Mouse (Mus musculus) limb, embryonic 11.5 days (tissue): Measurements from ENCODE around the gene Kpna7. TPM values are rescaled to one million over a fixed set of nuclear protein-coding genes. Genes with fewer than 3 reads are reported as not detected.
A peak's percentile ranks its signal among the peaks of the same experiment; 100 is the strongest.

Experiments
- ATAC-seq: fragments of 200-750 bp; cut with Nextera tagmentation; 2 replicates; pipeline ENCODE4 v1.8.0; 2017; ENCODE audit warnings: low read depth; ENCODE audit not compliant: insufficient number of reproducible peaks, low FRiP score, low TSS enrichment
- DNase-seq: peaks from one replicate; pipeline ENCODE4 v3.0.0-alpha.2; 2015; ENCODE audit warnings: low spot score
- H3K27ac ChIP-seq: fragments of 300-500 bp; sonication (generic); replicated peaks from 2 replicates; pipeline ENCODE4 v1.5.1; 2014; ENCODE audit warnings: low read depth, mild to moderate bottlenecking, low read length
- H3K27me3 ChIP-seq: fragments of 300-500 bp; sonication (generic); 2 replicates; pipeline ENCODE4 v1.6.1; 2014; ENCODE audit warnings: mild to moderate bottlenecking, low read length, mixed read lengths; ENCODE audit not compliant: control insufficient read depth, insufficient read depth
- H3K36me3 ChIP-seq: fragments of 300-500 bp; sonication (generic); 2 replicates; pipeline ENCODE4 v1.6.1; 2014; ENCODE audit warnings: mild to moderate bottlenecking, low read length, moderate library complexity, mixed read lengths; ENCODE audit not compliant: control insufficient read depth, insufficient read depth
- H3K4me1 ChIP-seq: fragments of 300-500 bp; sonication (generic); 2 replicates; pipeline ENCODE4 v1.6.1; 2014; ENCODE audit warnings: low read length, mixed read lengths; ENCODE audit not compliant: control insufficient read depth, insufficient read depth
- H3K4me2 ChIP-seq: fragments of 300-500 bp; sonication (generic); 2 replicates; pipeline ENCODE4 v1.6.1; 2014; ENCODE audit warnings: low read depth, mild to moderate bottlenecking, moderate library complexity; ENCODE audit not compliant: severe bottlenecking
- H3K4me3 ChIP-seq: fragments of 300-500 bp; sonication (generic); 2 replicates; pipeline ENCODE4 v1.5.1; 2014; ENCODE audit warnings: low read depth, low read length
- H3K9ac ChIP-seq: fragments of 300-500 bp; sonication (generic); 2 replicates; pipeline ENCODE4 v1.6.1; 2014; ENCODE audit warnings: mild to moderate bottlenecking, low read length
- H3K9me3 ChIP-seq: fragments of 300-500 bp; sonication (generic); 2 replicates; pipeline ENCODE4 v1.6.1; 2016; ENCODE audit warnings: low read length; ENCODE audit not compliant: control insufficient read depth
- WGBS: fragments of 180-500 bp; shearing (Covaris S2); extraction: QIAGEN DNeasy Blood & Tissue Kit; methylation state at CpG from one replicate; pipeline ENCODE4 v1.1.7; 2014; 5-methylcytosine and 5-hydroxymethylcytosine counted together
- polyA plus RNA-seq: library from polyadenylated mRNA; unstranded; fragments of >200 nt; fragmentation: Nextera tagmentation; extraction: Ambion mirVana; gene quantifications from 2 replicates; pipeline ENCODE4 v1.2.1, GENCODE M21; 2014

Gene Kpna7
- polyA plus RNA-seq, 1 experiment from 2014 or later: 0.13 TPM

DNA sequence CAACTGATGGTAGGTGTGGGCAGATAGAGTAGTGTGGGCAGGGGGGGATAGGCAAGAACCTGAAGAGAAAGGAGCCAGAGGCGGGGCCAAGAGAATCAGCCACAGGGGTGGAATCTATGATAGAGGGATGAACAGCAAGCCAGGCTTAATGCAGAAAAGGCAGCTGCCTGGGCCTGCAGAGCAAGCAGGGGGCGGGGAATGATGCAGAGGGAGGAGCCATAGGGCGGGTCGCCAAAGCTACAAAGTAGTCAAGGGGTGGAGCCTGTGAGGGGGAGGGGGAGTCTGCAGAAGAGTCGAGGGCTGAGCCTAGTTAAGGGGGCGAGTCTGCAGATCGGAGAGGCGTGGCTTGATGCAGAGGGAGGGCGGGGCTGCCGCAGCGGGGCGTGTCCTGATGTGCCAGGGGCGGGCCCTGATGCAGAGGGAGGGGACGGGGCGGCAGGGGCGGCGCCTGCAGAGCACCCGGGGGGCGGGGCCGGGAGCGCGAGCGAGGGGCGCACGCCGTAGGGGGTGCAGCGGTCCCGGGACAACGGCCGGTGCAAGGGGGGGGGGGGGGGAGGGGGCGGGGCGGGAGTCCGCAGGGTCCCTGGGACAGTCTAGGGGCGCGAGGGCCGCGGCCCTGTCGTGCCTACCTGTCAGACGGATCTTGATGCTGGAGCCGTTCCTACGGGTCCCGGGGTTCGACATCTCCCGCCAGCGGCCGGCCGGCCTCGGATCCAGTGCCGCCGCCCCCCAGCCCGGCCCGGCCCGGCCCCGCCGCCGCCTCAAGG is 118.8 kb downstream of the Kpna7 start:
- Histone ChIP-seq H3K9ac (peak overlapping the region; percentile 87), H3K27ac (peak overlapping the region; percentile 81), H3K27me3 (no peaks in the 10 kb centered on the region), H3K4me2 (peak overlapping the region; percentile 74), H3K4me3 (peak overlapping the region; percentile 60), H3K36me3 (no peaks in the 10 kb centered on the region), H3K9me3 (no peaks in the 10 kb centered on the region), H3K4me1 (peaks cover 13% of the 10 kb centered on the region)
- DNase-seq (peak; percentile 95), ATAC-seq (peak; percentile 77)
- WGBS: 2% methylated on average over 22 of the region's 56 CpGs

DNA sequence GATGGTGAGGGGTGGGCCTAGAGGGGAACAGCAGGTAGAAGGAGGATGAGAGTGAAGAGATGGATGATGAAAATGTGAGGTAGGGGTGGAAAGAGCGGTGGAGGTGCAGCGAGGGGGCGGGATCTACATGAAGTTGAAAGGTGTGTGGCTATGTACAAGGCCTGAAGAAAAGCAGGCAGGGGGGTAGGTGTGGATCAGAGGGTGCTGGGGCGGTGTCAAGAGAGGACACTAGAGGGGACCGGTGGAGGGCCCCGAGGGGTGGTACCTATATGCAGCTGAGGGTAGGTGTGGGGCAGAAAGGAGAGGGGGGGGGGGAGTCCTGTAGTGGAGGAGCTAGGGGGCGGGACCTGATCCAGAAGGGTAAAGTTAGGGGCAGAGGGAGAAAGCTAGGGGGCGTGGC is 119.4 kb downstream of the Kpna7 start:
- peak; percentile 38 for ATAC-seq
- H3K4me2 ChIP-seq: peak overlapping the region; percentile 74
- WGBS: 24% methylated on average over 8 of the region's 8 CpGs
- H3K9me3 ChIP-seq: no peaks in the 10 kb centered on the region
- H3K4me1 ChIP-seq: peaks cover 13% of the 10 kb centered on the region
- peak; percentile 24 for DNase-seq
- H3K27ac ChIP-seq: no peak overlapping the region
- H3K4me3 ChIP-seq: peak overlapping the region; percentile 60; the same call in 1 of the 2 replicates
- no peaks in the 10 kb centered on the region for H3K27me3 ChIP-seq
- H3K9ac ChIP-seq: no peak overlapping the region
- no peaks in the 10 kb centered on the region for H3K36me3 ChIP-seq

DNA sequence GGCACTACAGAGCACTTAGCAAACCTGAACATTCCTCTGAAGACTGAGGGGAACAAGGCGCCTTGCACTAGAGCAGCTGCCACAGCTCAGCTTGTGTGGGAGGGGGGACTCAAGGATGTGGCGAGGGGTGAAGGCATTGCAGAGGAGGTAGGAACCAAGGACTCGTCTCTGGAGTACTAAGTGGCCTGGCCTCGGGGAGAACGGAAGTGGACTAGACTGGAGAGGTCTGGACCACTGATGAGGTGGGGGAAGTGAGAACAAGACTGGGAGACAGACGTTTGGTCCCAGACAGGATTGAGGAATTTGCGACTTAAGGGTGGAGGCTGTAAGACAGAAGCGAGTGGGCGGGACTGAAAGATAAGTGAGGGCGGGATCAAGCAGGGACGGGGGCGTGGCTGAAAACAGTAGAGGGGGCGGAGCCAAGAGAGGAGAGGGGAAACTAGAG is 120.0 kb downstream of the Kpna7 start:
- H3K27me3 ChIP-seq: no peaks in the 10 kb centered on the region
- peak overlapping the region; percentile 13; the same call in 1 of the 2 replicates for H3K4me3 ChIP-seq
- H3K4me1 ChIP-seq: peaks cover 16% of the 10 kb centered on the region
- peak overlapping the region; percentile 74 for H3K27ac ChIP-seq
- no peaks in the 10 kb centered on the region for H3K9me3 ChIP-seq
- peak; percentile 31 for ATAC-seq
- WGBS: 6% methylated on average over 13 of the region's 13 CpGs
- H3K36me3 ChIP-seq: no peaks in the 10 kb centered on the region
- no peak overlapping the region; the same call in 1 of the 2 replicates for H3K9ac ChIP-seq
- DNase-seq: peak; percentile 68
- H3K4me2 ChIP-seq: peak overlapping the region; percentile 74

DNA sequence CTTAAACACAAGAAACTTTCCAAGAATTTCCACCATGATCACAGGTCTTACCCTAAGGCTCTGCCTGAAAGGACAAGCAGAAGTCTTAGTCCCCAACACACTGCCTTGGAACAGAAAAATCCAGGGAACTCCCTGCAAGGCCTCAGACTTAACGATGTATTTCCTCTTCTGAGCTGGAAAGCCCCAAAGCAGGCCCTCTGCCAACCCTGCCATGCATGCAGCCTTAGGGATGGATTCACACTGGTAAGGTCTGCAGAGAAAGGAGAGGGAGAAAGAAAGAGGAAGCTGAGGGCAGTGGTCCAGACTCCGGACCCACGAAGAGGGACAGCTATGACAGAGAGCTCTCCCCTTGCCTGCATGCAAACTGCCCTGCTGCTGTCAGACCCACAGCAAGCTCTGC is 120.4 kb downstream of the Kpna7 start:
- Histone ChIP-seq H3K4me2 (peak overlapping the region; percentile 74), H3K27me3 (no peaks in the 10 kb centered on the region), H3K4me1 (peaks cover 16% of the 10 kb centered on the region), H3K36me3 (no peaks in the 10 kb centered on the region), H3K27ac (peak overlapping the region; percentile 74), H3K4me3 (peak overlapping the region; percentile 13; the same call in 1 of the 2 replicates), H3K9me3 (no peaks in the 10 kb centered on the region), H3K9ac (no peak overlapping the region; the same call in 1 of the 2 replicates)
- 49% methylated on average over 3 of the region's 3 CpGs for WGBS
- no peak for ATAC-seq
- DNase-seq: no peak

DNA sequence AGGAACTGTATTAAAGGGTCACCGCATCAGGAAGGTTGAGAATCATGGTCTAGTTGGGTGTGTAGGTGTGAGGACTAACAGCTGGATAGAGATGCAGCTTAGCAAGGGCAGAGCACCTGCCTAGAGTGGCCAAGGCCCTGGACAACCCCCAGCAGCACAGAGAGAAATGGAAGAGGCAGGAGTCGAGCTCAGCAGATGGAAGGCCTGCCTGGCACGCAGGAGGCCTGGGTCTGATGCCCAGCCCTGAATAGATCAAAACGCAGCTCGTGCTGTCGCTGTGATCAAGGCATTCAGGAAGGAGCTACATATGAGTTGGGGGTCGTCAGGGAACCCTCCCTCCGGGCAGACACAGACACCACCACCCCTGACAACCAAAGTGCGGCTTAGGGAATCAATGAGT is 125.6 kb downstream of the Kpna7 start:
- Histone ChIP-seq H3K27ac (no peak overlapping the region), H3K4me1 (peaks cover 4% of the 10 kb centered on the region), H3K4me2 (no peak overlapping the region), H3K27me3 (no peaks in the 10 kb centered on the region), H3K36me3 (no peaks in the 10 kb centered on the region), H3K9ac (no peak overlapping the region), H3K9me3 (no peaks in the 10 kb centered on the region), H3K4me3 (no peak overlapping the region)
- no peak for ATAC-seq
- no peak for DNase-seq
- WGBS: 91% methylated on average over 9 of the region's 9 CpGs

DNA sequence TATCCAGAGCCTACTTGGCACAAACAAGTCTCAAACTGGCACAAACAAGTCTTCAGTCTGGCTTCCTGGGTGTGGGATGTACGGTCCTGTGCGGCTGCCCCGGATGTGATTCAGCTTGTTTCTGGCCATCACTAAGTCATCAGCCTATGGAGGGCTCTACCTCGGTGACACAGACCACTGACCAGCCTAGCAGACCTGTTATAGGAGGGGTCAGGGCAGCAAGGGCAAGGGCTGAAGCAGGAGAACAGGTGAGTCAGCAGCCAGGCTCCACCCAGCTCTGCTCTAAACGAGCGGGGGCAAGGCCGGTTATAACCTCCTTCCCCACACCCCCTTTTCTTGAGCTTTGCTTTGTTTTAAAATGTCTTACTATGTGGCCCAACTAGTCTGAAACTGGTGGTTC is 129.4 kb downstream of the Kpna7 start:
- Histone ChIP-seq H3K27ac (no peak overlapping the region), H3K4me3 (no peak overlapping the region), H3K9ac (no peak overlapping the region), H3K4me1 (peaks cover 4% of the 10 kb centered on the region; the same call in 1 of the 2 replicates), H3K4me2 (no peak overlapping the region), H3K27me3 (no peaks in the 10 kb centered on the region), H3K9me3 (no peaks in the 10 kb centered on the region), H3K36me3 (no peaks in the 10 kb centered on the region)
- WGBS: 87% methylated on average over 7 of the region's 7 CpGs
- ATAC-seq (no peak), DNase-seq (no peak)

DNA sequence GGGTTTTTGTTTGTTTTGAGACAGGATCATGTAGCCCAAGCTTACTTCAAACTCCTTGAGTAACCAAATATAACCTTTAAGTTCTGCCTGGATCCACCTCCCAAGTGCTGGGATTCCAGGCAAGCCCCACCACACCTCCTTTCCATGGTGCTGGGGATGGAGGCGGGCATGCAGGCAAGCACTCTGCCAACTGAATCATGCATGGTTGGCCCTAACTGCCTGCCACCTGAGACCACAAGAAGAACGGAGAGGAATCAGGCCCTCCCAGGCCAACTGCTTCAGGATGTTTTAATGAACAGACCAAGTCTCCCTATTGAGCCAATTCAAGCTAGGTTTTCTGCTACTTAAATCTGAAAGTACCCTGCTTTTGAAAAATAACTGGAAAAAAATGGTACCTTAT is 131.2 kb downstream of the Kpna7 start:
- Histone ChIP-seq H3K27ac (no peak overlapping the region), H3K36me3 (no peaks in the 10 kb centered on the region), H3K9me3 (no peaks in the 10 kb centered on the region), H3K27me3 (no peaks in the 10 kb centered on the region), H3K9ac (no peak overlapping the region), H3K4me3 (no peak overlapping the region), H3K4me1 (no peaks in the 10 kb centered on the region), H3K4me2 (no peak overlapping the region)
- ATAC-seq (no peak), DNase-seq (no peak)
- WGBS: 81% methylated on average over 2 of the region's 2 CpGs

DNA sequence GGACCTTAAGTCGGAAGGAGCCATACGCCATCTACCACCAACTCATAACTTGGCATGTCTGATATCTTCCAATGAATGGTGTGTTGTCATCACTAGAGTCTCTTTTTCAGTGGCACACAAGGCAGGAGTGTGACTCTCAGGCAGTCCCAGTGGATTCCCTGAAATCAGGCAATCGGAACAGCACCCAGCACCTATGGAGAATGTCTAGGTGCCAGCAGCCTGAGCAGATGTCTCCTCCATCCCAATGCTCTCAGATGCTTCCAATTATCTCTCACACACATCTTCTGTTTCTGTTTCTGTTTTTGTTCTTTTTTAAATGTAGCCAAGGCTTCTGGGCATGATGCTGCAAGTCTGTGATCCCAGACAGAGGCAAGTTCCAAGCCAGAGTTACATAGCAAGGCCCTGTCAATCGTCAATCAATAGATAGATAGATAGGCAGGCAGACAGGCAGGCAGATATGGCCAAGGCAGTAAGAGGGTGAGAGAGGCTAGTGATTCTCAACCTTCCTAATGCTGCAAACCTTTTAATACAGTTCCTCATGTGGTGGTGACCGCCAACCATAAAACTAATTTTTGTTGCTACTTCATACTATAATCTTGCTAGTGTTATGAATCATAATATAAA is 133.3 kb downstream of the Kpna7 start:
- no peak for ATAC-seq
- 90% methylated on average over 5 of the region's 5 CpGs for WGBS
- Histone ChIP-seq H3K4me1 (no peaks in the 10 kb centered on the region), H3K36me3 (no peaks in the 10 kb centered on the region), H3K27me3 (no peaks in the 10 kb centered on the region), H3K9ac (no peak overlapping the region), H3K9me3 (no peaks in the 10 kb centered on the region), H3K27ac (no peak overlapping the region), H3K4me2 (no peak overlapping the region), H3K4me3 (no peak overlapping the region)
- DNase-seq: no peak
